Mouse (Mus musculus) CD4-positive naive resting alpha-beta T cell, adult 57 days (primary cell): ENCODE results near the gene Olfr598. TPM values are rescaled to one million over a fixed set of nuclear protein-coding genes. Genes with fewer than 3 reads are reported as not detected.

Source experiments
- total RNA-seq: library from RNA; stranded (reverse); gene quantifications from one replicate; pipeline ENCODE4 v1.2.4, GENCODE M21; 2023

Gene Olfr598
- total RNA-seq: not detected

DNA sequence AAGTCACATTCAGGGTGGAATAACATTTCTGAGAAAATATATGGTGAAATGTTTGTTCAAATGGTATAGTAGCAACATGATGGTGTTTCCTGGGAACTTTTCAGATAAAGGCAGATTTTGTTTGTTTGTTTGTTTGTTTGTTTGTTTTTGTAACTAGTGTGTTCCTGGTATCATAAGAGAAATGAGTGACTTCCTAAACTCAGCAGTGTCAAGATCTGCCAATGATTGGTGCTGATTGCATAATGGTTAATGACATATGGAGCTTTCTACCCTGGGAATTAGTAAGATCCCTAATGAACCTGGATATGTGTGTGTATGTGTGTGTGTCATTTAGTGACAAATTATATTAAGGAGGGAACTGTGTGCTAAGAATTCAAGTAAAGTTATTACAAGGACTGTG is at the start of gene Olfr598:
Olfr598 (plus strand) TSS at position 301 of the 400 bp plus-strand sequence.

GRCm38 (mm10) chr7:103305348-103305747 is 18.0 kb upstream of the Olfr598 start, which contains the start of gene Olfr596:
Olfr596 (plus strand) TSS chr7:103305648.

DNA sequence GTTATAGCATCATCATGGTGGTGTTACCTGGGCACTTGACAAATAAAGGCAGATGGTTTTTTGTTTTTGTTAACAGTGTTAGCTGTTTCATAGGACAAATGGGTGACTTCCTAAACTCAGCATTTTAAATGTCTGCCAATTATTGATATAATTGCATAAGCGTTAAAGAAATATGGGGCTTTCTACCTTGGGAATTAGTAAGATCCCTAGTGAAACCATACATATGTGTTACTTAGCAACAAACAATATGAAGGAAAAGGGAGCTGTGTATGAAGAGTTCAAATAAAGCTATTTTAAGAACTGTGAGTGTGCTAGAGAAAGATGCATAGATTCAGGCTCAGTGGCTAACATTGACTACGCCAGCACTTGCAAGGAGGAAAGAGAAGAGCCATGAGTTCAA is 7.4 kb upstream of the Olfr598 start, which contains the start of gene Olfr597:
Olfr597 (plus strand) TSS at position 301 of the 400 bp plus-strand sequence.

DNA sequence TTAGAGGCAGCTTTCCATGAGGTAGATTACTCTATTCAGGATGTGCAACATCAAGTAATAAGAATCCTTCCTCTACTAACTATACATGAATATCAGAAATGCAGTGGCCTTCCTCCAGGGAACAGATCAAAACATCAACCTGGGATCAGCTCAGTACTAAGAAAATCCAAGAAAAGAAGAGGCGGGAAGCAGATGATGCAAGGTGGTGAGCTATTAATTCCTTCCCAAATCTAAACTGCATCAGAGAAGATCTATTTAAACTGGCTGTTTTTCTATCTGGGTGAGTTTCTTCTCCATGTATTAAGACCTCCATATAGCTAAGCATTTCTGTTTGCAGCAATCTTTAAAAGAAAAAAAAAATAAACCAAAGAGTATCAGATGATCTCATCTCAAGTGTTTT is 12.2 kb downstream of the Olfr598 start, which contains the start of gene Olfr599:
Olfr599 (plus strand) TSS at position 301 of the 400 bp plus-strand sequence.

DNA sequence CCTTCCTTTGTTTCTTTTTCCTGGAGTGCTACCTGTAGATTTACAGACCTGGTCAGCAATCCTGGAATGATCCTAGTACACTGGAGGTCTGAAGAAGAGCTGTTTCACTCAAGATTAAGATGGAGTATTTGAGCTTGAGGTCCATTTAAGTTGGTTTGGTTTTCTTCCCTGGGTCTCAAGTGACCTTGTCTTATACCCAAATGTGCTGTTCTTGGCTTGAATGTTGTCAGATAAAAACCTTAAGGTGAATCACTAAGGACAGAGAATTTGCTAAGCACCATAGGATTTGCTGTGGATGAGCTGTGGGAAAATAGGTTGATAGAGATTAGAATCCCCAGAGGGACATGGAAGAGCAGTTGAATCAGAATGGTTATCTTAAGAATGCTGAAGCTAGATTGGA is 26.2 kb downstream of the Olfr598 start, which contains the start of gene Olfr600:
Olfr600 (minus strand) TSS at position 101 of the 400 bp plus-strand sequence.

GRCm38 (mm10) chr7:103362555-103362954 is 39.2 kb downstream of the Olfr598 start, which contains the start of gene Olfr601:
Olfr601 (minus strand) TSS chr7:103362655.

Other genes starting within 250 kb of the Olfr598 start
- gene Olfr584, start 241.7 kb upstream of the Olfr598 start, total RNA-seq: not detected
- gene Olfr585, start 225.8 kb upstream of the Olfr598 start, total RNA-seq: not detected
- gene Olfr586, start 197.9 kb upstream of the Olfr598 start, total RNA-seq: not detected
- not detected for gene Olfr588-ps1, start 182.7 kb upstream of the Olfr598 start, total RNA-seq
- gene Olfr589, start 167.2 kb upstream of the Olfr598 start, total RNA-seq: not detected
- not detected for gene Olfr591, start 145.2 kb upstream of the Olfr598 start, total RNA-seq
- not detected for gene Olfr592, start 138.8 kb upstream of the Olfr598 start, total RNA-seq
- not detected for gene Olfr593, start 111.7 kb upstream of the Olfr598 start, total RNA-seq
- not detected for gene Olfr594, start 106.6 kb upstream of the Olfr598 start, total RNA-seq
- gene Usp17ld, start 71.1 kb upstream of the Olfr598 start, total RNA-seq: not detected
- gene Olfr596, start 17.9 kb upstream of the Olfr598 start, total RNA-seq: not detected
- gene Olfr597, start 7.3 kb upstream of the Olfr598 start, total RNA-seq: not detected
- gene Olfr599, start 12.3 kb downstream of the Olfr598 start, total RNA-seq: not detected
- gene Olfr600, start 26.1 kb downstream of the Olfr598 start, total RNA-seq: not detected
- not detected for gene Olfr601, start 39.1 kb downstream of the Olfr598 start, total RNA-seq
- not detected for gene Olfr603, start 62.6 kb downstream of the Olfr598 start, total RNA-seq
- not detected for gene Usp17lc, start 91.5 kb downstream of the Olfr598 start, total RNA-seq
- gene Olfr605, start 121.9 kb downstream of the Olfr598 start, total RNA-seq: not detected
- not detected for gene Olfr606, start 125.5 kb downstream of the Olfr598 start, total RNA-seq
- not detected for gene Olfr607, start 140.6 kb downstream of the Olfr598 start, total RNA-seq
- not detected for gene Olfr608, start 146.3 kb downstream of the Olfr598 start, total RNA-seq
- not detected for gene Olfr609, start 174.5 kb downstream of the Olfr598 start, total RNA-seq
- gene Olfr610, start 188.6 kb downstream of the Olfr598 start, total RNA-seq: not detected
- not detected for gene Olfr611, start 197.3 kb downstream of the Olfr598 start, total RNA-seq
- not detected for gene Olfr612, start 219.1 kb downstream of the Olfr598 start, total RNA-seq
- gene Olfr613, start 224.5 kb downstream of the Olfr598 start, total RNA-seq: not detected
- gene Olfr615, start 232.5 kb downstream of the Olfr598 start, total RNA-seq: not detected
- not detected for gene Olfr616, start 245.6 kb downstream of the Olfr598 start, total RNA-seq
- gene Olfr617, start 249.5 kb downstream of the Olfr598 start, total RNA-seq: not detected